Mouse (Mus musculus) CH12.LX (cell line): Measurements from ENCODE around the gene Lrrc26. TPM values are rescaled to one million over a fixed set of nuclear protein-coding genes. Genes with fewer than 3 reads are reported as not detected.
A peak's percentile ranks its signal among the peaks of the same experiment; 100 is the strongest.

ENCODE experiments used
- DNase-seq: peaks from one replicate; pipeline ENCODE4 v3.0.0-alpha.2; 2013; ENCODE audit errors: extremely low read depth
- H3K27ac ChIP-seq: 2 replicates; pipeline ENCODE4 v1.5.1; 2012; ENCODE audit warnings: low read depth, mild to moderate bottlenecking, control low read depth, moderate library complexity; ENCODE audit not compliant: insufficient read depth
- H3K27me3 ChIP-seq: replicated peaks from 2 replicates; pipeline ENCODE3; 2012; ENCODE audit warnings: inconsistent platforms
- H3K36me3 ChIP-seq, 2 experiments: replicated peaks in 1 of 2; 2 replicates each; pipeline versions ENCODE3 to v1.6.1; 2012; ENCODE audit warnings: inconsistent platforms in 1 of 2, low read length in 1 of 2, mild to moderate bottlenecking in 1 of 2, mixed read lengths in 1 of 2, moderate library complexity in 1 of 2; ENCODE audit not compliant: control insufficient read depth in 1 of 2, insufficient read depth in 1 of 2
- H3K4me1 ChIP-seq, 2 experiments: 2 replicates each; pipeline ENCODE4 v1.6.1; 2012; ENCODE audit warnings: inconsistent platforms in 1 of 2, moderate library complexity in 1 of 2; ENCODE audit not compliant: insufficient read depth in 2 of 2, control insufficient read depth in 1 of 2
- H3K4me2 ChIP-seq: 2 replicates; pipeline ENCODE4 v1.6.1; 2012; ENCODE audit warnings: low read depth, mild to moderate bottlenecking, control low read depth; ENCODE audit not compliant: poor library complexity, insufficient read depth, severe bottlenecking
- H3K4me3 ChIP-seq, 3 experiments: fragments of 150-350 bp in 1 of 3; sonication (generic) in 1 of 3; replicated peaks in 1 of 3; 2 replicates each; pipeline versions ENCODE3 to v1.5.1; 2011 to 2012; ENCODE audit warnings: low read depth in 2 of 3, low read length in 2 of 3, mild to moderate bottlenecking in 2 of 3, moderate library complexity in 2 of 3, control low read depth in 1 of 3, improper control_type of control experiment in 1 of 3, inconsistent platforms in 1 of 3, mixed read lengths in 1 of 3; ENCODE audit not compliant: poor library complexity in 1 of 3
- H3K79me2 ChIP-seq: replicated peaks from 2 replicates; pipeline ENCODE4 v1.6.1; 2012; ENCODE audit warnings: mild to moderate bottlenecking, moderate library complexity; ENCODE audit not compliant: control insufficient read depth, poor library complexity, insufficient read depth, severe bottlenecking; ENCODE audit errors: extremely low read depth
- H3K9ac ChIP-seq: 2 replicates; pipeline ENCODE4 v1.6.1; 2012; ENCODE audit warnings: low read depth, mild to moderate bottlenecking, control low read depth, moderate library complexity; ENCODE audit not compliant: insufficient read depth
- H3K9me3 ChIP-seq: replicated peaks from 2 replicates; pipeline ENCODE3; 2012; ENCODE audit warnings: low read length, inconsistent platforms, mixed read lengths
- BHLHE40 ChIP-seq: IDR thresholded peaks from 2 replicates; pipeline ENCODE4 v1.6.1; 2011; ENCODE audit warnings: mild to moderate bottlenecking, low read depth, low read length, improper control_type of control experiment
- CHD1 ChIP-seq: IDR thresholded peaks from 2 replicates; pipeline ENCODE4 v1.6.1; 2012; ENCODE audit warnings: low read depth, low read length, improper control_type of control experiment, inconsistent platforms
- CHD2 ChIP-seq: IDR thresholded peaks from 2 replicates; pipeline ENCODE4 v1.6.1; 2011; ENCODE audit warnings: low read length, improper control_type of control experiment
- ELF1 ChIP-seq: IDR thresholded peaks from 2 replicates; pipeline ENCODE4 v1.6.1; 2014; ENCODE audit warnings: low read depth, mild to moderate bottlenecking, inconsistent platforms, low read length, improper control_type of control experiment
- GABPA ChIP-seq: IDR thresholded peaks from 2 replicates; pipeline ENCODE4 v1.6.1; 2012; ENCODE audit warnings: low read depth, low read length, improper control_type of control experiment, inconsistent platforms; ENCODE audit not compliant: insufficient replicate concordance
- HCFC1 ChIP-seq: IDR thresholded peaks from 2 replicates; pipeline ENCODE4 v1.6.1; 2012; ENCODE audit warnings: low read depth, mild to moderate bottlenecking, inconsistent platforms, low read length, improper control_type of control experiment
- JUND ChIP-seq: conservative IDR thresholded peaks from 2 replicates; pipeline ENCODE4 v1.6.1; 2011; ENCODE audit warnings: low read depth, low read length, improper control_type of control experiment
- MEF2A ChIP-seq: IDR thresholded peaks from 2 replicates; pipeline ENCODE4 v1.6.1; 2014; ENCODE audit warnings: low read depth, mild to moderate bottlenecking, inconsistent platforms, low read length, improper control_type of control experiment, borderline replicate concordance
- MXI1 ChIP-seq: IDR thresholded peaks from 2 replicates; pipeline ENCODE4 v1.6.1; 2011; ENCODE audit warnings: mild to moderate bottlenecking, low read depth, low read length, improper control_type of control experiment
- NELFE ChIP-seq: IDR thresholded peaks from 2 replicates; pipeline ENCODE4 v1.6.1; 2011; ENCODE audit warnings: low read depth, low read length, improper control_type of control experiment
- NRF1 ChIP-seq: IDR thresholded peaks from 2 replicates; pipeline ENCODE4 v1.6.1; 2014; ENCODE audit warnings: low read depth, mild to moderate bottlenecking, inconsistent platforms, low read length, improper control_type of control experiment, moderate library complexity
- POLR2A ChIP-seq: IDR thresholded peaks from 2 replicates; pipeline ENCODE4 v1.6.1; 2011; ENCODE audit warnings: low read depth, mild to moderate bottlenecking, improper control_type of control experiment, low read length
- POLR2AphosphoS2 ChIP-seq: IDR thresholded peaks from 2 replicates; pipeline ENCODE4 v1.6.1; 2011; ENCODE audit warnings: low read depth, low read length, improper control_type of control experiment
- SIN3A ChIP-seq: IDR thresholded peaks from 2 replicates; pipeline ENCODE4 v1.6.1; 2012; ENCODE audit warnings: low read length, improper control_type of control experiment, inconsistent platforms
- TBP ChIP-seq: conservative IDR thresholded peaks from 2 replicates; pipeline ENCODE4 v1.6.1; 2011; ENCODE audit warnings: low read depth, low read length, improper control_type of control experiment
- TCF12 ChIP-seq: IDR thresholded peaks from 2 replicates; pipeline ENCODE4 v1.6.1; 2014; ENCODE audit warnings: low read depth, mild to moderate bottlenecking, inconsistent platforms, low read length, improper control_type of control experiment
- UBTF ChIP-seq: IDR thresholded peaks from 2 replicates; pipeline ENCODE4 v1.6.1; 2012; ENCODE audit warnings: low read depth, mild to moderate bottlenecking, inconsistent platforms, low read length, improper control_type of control experiment, moderate library complexity
- ZMIZ1 ChIP-seq: IDR thresholded peaks from 2 replicates; pipeline ENCODE4 v1.6.1; 2012; ENCODE audit warnings: low read depth, mild to moderate bottlenecking, inconsistent platforms, low read length, improper control_type of control experiment
- ZNF384 ChIP-seq: IDR thresholded peaks from 2 replicates; pipeline ENCODE4 v1.6.1; 2012; ENCODE audit warnings: low read depth, low read length, improper control_type of control experiment, inconsistent platforms
- dilution Hi-C: fragments of 300-500 bp; cut with MboI; formaldehyde crosslinking; loops from 2 replicates; pipeline ENCODE4 v1.14.3; 2020; ENCODE audit warnings: low sequenced_read_pairs; ENCODE audit not compliant: extremely low pct_unique_long_range_greater_than_20kb, extremely low pct_ligation_motif_present
- in situ Hi-C: fragments of 300-500 bp; cut with MboI; formaldehyde crosslinking; loops from 3 replicates; pipeline ENCODE4 v1.14.3; 2019; ENCODE audit warnings: low sequenced_read_pairs, low pct_ligation_motif_present, low pct_unique_long_range_greater_than_20kb, mixed read lengths
- polyA plus RNA-seq: library from polyadenylated mRNA; unstranded; fragments of >175 nt; gene quantifications from 2 replicates; pipeline ENCODE4 v1.2.1, GENCODE M21; 2012; ENCODE audit warnings: low read depth; ENCODE audit not compliant: insufficient read length
- total RNA-seq, 2 experiments: library from RNA; depleted of rRNA; stranded (reverse); fragments of 300-350 nt in 1 of 2; fragments of >200 nt in 1 of 2; gene quantifications; 2 replicates each; pipeline ENCODE4 v1.2.3; 2012 to 2014

Lrrc26 gene
- total and polyA plus RNA-seq, 3 experiments, result not detected

DNA sequence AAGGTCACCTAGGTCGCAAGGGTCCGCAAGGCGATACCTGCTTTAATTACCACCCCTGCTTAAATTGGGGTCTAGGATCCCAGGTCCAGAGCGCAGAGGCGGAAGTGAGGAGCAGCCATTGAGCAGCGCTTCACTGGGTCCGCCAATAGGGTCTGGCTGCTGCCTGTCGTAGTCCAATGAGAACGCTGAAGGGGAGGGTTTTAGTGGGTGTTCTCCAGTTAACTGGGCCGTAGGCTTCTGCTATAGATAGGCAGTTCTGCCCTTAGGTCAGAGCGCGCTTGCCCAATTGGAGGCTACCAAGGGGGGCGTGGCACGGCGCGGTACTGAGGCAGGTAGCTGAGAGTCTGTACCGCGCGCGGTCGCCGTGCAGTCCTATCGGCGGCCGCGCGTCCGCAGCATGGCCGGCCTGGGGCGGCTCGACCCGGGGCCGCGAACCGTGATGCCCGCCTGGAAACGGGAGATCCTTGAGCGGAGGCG is 27.4 kb upstream of the Lrrc26 start, which contains the start of gene Tprn:
Tprn (plus strand) TSS at position 328 of the 477 bp plus-strand sequence.
- DNase-seq, result peak; percentile 98
- Histone ChIP-seq H3K27ac (peak within 1 kb of the TSS; percentile 8; the same call in 1 of the 2 replicates), H3K9me3 (no peaks in the 10 kb centered on the region), H3K79me2 (peaks cover 5% of the 10 kb centered on the region; the same call in 1 of the 2 replicates), H3K4me3 (peak within 1 kb of the TSS; percentile 80 to 86 (median 83)), H3K4me1 (peaks cover 20 to 46% of the 10 kb centered on the region in 2 experiments), H3K9ac (peak within 1 kb of the TSS; percentile 72)
- in situ Hi-C loops (no loop called here), dilution Hi-C loops (no loop called here)
- peak; percentile 77 for TF ChIP-seq NELFE
- no peak for TF ChIP-seq GABPA
- TF ChIP-seq NRF1, result peak; percentile 79
- TF ChIP-seq CHD2, result peak; percentile 91
- TF ChIP-seq UBTF, result peak; percentile 69; the same call in 1 of the 2 replicates
- TF ChIP-seq SIN3A, result peak; percentile 80
- peak; percentile 89 for TF ChIP-seq MXI1
- no peak for TF ChIP-seq CHD1
- TF ChIP-seq POLR2A, result peak; percentile 93
- no peak for TF ChIP-seq POLR2AphosphoS2
- peak; percentile 74 for TF ChIP-seq HCFC1
- TF ChIP-seq ZMIZ1, result peak; percentile 67
- TF ChIP-seq TCF12, result peak; percentile 51; the same call in 1 of the 2 replicates
- peak; percentile 63; the same call in 1 of the 2 replicates for TF ChIP-seq TBP
- TF ChIP-seq ZNF384, result no peak
- peak; percentile 97 for TF ChIP-seq ELF1
- TF ChIP-seq, all 38 proteins: peak for 12
- Histone ChIP-seq H3K36me3 (peaks cover 0 to 4% of the 10 kb centered on the region in 2 experiments), H3K27me3 (no peaks in the 10 kb centered on the region), H3K4me2 (peak within 1 kb of the TSS; percentile 57)

DNA sequence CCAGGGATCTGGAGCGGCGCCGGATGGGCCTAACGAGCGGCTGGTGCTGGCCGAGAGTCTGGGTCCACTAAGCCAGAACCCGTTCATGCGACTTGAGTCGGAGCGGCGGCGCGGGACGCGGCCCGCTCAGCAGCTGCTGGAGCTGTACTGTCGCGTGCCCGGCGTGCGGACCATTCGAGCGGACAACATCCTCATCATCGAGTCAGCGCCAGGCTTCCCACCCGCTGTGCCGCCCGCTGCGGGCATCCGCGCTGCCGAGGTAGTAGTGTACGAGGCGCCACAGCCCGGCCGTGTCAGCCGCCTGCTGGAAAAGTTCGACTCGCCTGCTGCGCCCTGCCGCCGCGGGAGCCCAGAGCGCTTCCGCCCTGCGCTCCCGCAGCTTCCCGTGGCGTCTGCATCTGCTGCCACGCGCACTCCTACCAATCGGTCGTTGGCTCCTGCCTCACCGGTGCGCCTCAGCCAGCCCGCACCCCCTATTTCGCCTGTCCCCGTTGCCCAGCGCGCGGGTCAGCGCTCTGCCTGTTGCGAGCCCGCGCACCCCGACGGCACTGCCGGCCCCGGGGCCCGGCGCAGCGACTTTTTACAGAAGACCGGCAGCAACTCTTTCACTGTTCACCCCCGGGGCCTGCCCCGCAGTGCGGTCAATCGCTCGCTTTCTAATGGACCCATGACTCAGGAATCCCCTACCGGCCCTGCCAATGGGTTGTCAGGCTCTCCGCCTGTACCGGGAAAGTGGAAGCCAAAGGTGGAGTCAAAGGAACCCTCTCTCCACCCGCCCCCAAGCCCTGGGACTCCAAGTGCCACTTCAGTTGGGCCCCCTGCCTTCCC is 26.7 kb upstream of the Lrrc26 start:
- dilution Hi-C loops (no loop called here), in situ Hi-C loops (no loop called here)
- Histone ChIP-seq H3K27ac (0 out of 2 replicates have a peak overlapping the region, but pooled peaks have one; percentile 8), H3K4me1 (peaks cover 23 to 52% of the 10 kb centered on the region in 2 experiments), H3K4me2 (peak overlapping the region; percentile 48), H3K27me3 (no peaks in the 10 kb centered on the region), H3K36me3 (peaks cover 0 to 9% of the 10 kb centered on the region in 2 experiments), H3K9ac (peak overlapping the region; percentile 72), H3K9me3 (no peaks in the 10 kb centered on the region), H3K4me3 (peak overlapping the region; percentile 80 to 86 (median 83)), H3K79me2 (peaks cover 5% of the 10 kb centered on the region; the same call in 1 of the 2 replicates)
- TF ChIP-seq MEF2A (no peak), ELF1 (peak; percentile 37), MXI1 (0 out of 2 replicates have a peak, but pooled peaks have one; percentile 16), UBTF (peak; percentile 77; the same call in 1 of the 2 replicates), NELFE (peak; percentile 4; the same call in 1 of the 2 replicates), BHLHE40 (peak; percentile 53), JUND (no peak)
- DNase-seq, result no peak
